Mouse (Mus musculus): ENCODE measurements at regions not wholly inside any gene's neighbourhood (a gene's known extent, or its start where the extent isn't known, plus 50 kb on each side); places are given as distances from the start of the nearest gene placed in this dataset.

- no peak for DNase-seq (ENCODE audit: low spot score)
Measured at GRCm38 (mm10) chr15:51256681-51257080, 2628.0 kb upstream of the Gm7489 start.

DNA sequence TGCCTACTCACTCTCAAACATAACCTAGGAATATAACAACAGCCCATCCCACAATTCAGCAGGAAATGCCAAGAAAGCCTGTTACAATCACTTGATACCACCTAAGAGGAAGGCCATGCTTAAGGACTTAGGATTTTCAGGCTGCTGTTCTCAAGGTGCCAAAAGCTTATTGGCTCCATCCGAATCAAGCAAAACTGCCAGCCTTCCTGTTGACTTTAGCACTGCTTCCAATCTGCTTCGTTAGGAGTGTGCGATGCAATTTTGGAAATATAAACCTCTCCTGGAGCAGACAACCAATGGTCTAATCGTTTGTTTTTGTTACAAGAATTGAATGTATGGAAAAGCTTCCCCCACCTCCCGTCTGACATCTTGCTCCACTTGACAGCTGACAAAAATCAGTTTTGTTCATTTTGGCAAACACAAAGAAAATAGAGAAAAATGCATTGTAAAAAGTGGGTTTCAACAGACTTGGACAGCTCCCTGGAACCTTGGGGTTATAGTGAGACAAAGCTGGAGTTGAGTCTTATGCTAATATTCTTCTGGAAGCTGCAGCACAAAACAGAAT, 2620.0 kb upstream of the Gm7489 start:
- peak; percentile 78 for DNase-seq (ENCODE audit: low spot score)

DNA sequence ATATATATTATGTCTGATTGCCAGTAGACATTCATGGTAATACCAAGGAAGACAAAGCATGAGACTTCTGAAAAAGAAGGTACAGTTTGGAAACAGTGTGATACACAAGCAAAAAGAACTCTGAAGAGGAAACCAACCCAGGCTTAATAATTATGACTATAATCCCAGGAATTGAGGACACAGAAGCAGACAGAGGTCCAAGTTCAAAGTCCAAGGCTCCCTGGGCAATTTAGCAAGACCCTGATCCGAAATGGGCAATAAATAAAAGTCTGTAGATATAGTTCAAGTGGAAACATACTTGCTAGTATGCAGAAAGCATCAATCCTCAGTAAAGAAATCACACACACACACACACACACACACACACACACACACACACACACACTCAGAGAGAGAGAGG, 2618.7 kb upstream of the Gm7489 start:
- DNase-seq (ENCODE audit: low spot score) = no peak

- DNase-seq (ENCODE audit: low spot score) = no peak
Measured at GRCm38 (mm10) chr15:51271632-51272312, 2612.9 kb upstream of the Gm7489 start.

DNA sequence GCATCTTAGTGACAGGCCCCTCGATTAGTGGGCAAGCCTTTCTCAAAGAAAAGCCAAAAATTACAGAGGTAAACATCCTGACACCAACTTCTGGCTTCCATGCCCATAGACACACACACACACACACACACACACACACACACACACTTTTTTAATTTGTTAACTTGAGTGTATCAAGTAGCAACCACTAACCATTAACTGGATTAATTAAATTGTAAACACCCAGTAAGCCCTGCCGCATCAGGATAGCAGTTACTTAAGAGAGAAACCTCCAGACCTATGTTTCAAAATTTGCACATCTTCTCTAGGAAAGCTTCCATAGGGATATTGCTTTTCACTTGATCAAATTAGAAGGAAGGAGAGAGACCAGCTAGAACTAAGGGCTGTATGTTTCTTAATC, 2599.4 kb upstream of the Gm7489 start:
- DNase-seq (ENCODE audit: low spot score) = no peak

- DNase-seq (ENCODE audit: low spot score) = no peak
Measured at GRCm38 (mm10) chr15:51286352-51286751, 2598.4 kb upstream of the Gm7489 start.

DNA sequence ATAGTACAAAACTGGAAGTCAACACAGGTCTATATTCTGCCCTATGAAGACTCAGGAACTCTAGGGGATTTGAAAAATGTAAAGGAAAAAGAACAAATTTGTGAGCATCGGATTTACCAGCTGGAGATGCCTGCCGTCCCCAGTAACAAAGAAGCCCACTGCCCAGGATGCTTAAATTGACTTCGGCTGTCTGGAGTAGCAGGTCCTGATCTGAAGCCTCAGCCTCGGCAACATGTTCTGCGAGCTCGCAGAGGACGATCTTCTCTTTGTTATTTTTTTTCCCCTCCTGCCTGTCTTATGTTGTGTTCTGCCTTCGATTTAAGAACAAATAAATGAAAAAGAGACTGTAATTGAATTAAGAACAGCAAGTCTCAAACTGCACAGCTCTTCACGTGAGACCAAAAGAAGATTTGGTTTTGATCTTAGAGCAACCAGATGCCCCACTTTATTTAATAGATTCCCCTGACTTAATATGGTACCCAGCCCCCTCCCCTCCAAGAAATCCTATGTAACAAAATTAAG, 2595.7 kb upstream of the Gm7489 start:
- DNase-seq (ENCODE audit: low spot score) = no peak

GRCm38 (mm10) chr15:51289916-51290315, 2594.8 kb upstream of the Gm7489 start:
- no peak for DNase-seq (ENCODE audit: low spot score)

- DNase-seq (ENCODE audit: low spot score) = no peak
Measured at GRCm38 (mm10) chr15:51291183-51291582, 2593.5 kb upstream of the Gm7489 start.

DNA sequence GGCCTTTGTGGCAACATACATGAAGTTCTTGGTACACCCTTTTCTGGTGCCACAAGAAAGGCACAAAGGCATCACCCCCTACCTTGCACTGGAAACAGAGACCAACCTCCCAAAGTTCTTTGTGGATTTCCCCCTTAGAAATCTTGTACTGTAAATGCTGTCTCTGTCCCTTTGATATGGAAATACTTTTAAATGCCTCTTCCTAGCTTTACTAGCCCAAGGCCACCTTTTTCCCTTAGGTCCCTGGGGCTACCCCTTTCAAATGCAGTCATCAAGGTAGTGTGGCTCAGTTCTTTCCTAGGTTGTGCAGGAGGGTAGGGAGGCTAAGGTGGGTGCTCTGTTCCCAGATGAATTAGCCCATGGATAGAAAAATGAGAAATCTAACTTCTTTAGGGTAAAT, 2587.9 kb upstream of the Gm7489 start:
- DNase-seq (ENCODE audit: low spot score) = no peak

GRCm38 (mm10) chr15:51318072-51318471, 2566.6 kb upstream of the Gm7489 start:
- DNase-seq (ENCODE audit: low spot score) = no peak

- DNase-seq (ENCODE audit: low spot score) = peak; percentile 69
Measured at GRCm38 (mm10) chr15:51318760-51319159, 2565.9 kb upstream of the Gm7489 start.

DNA sequence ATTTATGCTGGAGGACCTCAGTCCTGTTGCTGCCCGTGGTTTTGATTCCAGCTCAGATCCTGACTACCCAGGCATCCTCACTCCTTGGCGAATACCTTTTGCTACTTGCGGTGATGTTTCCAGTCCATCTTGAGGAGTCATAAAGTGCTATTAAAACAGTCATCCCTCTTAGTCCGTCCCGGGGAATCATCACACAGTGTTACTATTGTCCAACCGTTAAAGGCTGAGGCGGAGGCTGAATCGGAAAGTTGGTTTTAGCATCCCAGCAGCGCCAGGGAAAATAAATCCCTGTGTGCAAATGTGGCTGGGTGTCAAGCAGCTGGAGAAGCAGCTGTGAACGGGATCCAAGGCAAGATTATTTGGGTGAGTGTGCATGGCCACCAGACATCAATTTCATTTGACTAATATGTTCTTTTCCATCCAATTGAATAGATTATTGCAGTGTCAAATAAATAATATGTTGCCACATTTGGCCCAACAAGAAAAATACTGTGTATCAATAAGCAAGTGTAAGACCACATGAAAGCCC, 2564.3 kb upstream of the Gm7489 start:
- no peak for DNase-seq (ENCODE audit: low spot score)

DNA sequence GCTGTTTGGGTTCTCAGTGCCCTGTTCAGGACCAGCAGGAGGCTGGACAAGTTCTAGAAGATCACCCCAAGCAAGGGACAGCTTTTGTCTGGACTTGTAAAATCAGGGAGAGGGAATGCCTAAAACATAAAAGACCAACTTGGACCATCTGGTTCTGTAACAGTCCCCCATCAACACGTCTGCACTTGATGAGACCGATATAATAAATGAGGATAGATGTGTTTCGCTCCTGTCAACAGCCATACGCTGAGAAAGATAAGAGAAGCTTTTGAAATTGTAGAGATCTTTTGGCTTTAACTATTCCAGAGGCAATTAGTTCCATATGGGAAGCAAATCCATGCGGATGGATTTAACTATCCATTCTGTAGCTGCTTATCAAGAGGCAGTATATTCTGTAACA, 2561.4 kb upstream of the Gm7489 start:
- no peak for DNase-seq (ENCODE audit: low spot score)

GRCm38 (mm10) chr15:51324211-51324610, 2560.5 kb upstream of the Gm7489 start:
- no peak for DNase-seq (ENCODE audit: low spot score)

GRCm38 (mm10) chr15:51327702-51328101, 2557.0 kb upstream of the Gm7489 start:
- DNase-seq (ENCODE audit: low spot score) = no peak

DNA sequence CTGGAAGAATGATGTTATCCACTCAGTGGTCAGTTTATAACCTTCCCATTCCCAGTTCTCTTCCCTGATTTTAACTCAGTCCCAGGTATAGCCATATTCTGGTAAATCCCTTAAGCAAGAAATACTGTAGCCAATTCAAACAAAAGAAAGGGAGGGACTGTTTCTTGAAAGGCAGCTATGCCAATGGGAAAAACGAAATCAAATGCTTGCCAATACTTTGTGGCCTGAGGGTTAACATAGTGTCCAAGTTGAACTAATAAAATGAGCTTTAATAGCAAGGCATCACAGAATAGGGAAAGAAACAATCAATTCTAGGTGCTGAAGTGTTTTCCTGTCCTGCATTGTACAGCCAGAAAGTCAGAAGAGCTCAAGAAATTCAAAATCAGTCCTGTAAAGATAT, 2548.3 kb upstream of the Gm7489 start:
- peak; percentile 51 for DNase-seq (ENCODE audit: low spot score)

DNA sequence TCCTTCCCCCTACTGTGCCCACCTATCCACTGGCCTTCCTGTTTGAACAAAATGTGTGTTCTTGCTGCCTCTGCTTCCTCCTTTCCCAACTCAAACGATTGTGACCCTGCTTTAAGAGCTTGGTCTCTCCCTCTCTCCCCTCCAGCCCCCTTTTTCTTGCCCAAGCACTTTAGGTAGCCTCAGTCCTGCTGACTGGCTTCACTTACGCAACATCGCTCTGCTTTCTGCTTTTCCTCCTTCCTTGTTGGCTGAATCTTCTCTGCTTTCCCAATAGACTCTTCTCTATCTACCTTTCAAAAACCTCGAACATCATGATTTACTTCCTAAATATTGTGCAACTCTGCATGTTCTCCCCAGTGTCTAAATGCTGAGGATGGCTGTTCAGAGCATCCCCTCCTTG, 2538.4 kb upstream of the Gm7489 start:
- DNase-seq (ENCODE audit: low spot score) = peak; percentile 15

DNA sequence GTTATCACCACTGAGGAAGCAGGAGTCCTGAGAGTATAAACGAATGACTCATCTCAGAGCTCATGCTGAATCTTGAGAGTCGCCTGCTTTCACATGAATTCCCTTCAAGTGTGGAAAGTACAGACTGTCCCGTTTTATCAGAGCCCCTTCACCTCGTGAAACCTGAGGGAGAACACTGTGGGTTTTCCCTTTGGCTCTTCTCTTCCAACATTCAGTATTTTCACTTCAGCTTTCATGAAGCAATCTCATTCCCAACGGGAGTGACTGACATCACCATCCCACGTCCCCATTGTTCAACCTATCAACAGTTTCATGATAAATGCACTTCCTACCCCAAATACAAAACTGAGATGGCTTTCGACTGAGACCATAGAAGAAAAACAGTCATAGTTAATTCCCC, 2521.3 kb upstream of the Gm7489 start:
- peak; percentile 32 for DNase-seq (ENCODE audit: low spot score)

- no peak for DNase-seq (ENCODE audit: low spot score)
Measured at GRCm38 (mm10) chr15:51371162-51371561, 2513.5 kb upstream of the Gm7489 start.

DNA sequence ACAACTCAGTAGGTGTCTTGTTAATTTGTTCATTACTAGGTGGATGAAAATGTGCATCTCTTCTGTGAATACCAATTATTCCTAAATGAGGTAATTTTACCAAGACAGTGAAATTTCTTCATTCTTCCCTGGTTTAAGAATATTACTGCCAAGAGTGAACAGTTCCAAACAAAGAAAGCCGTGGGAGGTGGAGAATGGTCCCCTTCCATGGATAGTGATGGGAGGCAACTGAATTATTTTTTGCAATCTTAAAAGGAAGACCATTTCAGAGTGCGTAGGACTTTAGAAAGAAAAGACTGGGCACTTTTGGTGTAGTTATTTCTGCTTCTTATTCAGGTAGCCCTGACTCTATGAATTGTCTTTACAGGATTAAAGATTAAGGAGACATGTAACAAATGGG, 2494.3 kb upstream of the Gm7489 start:
- DNase-seq (ENCODE audit: low spot score) = no peak

DNA sequence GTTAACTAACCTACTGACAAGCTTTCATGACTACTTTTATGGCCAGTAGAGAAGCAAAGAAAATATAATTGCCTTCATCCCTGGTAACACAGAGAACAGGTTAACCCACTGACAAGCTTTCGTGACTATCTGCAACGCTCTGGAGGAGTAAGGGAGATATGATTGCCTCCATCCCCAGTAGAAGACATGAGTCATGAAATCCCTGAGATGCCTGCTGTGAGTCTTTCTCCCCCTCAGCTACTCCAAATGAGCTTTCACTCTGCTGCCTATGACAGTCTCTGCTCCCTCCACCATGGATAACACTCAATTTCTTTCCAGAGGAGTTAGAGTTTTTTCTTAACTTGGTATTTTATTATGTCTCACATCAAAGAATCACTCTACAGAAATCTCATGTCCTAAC, 2493.4 kb upstream of the Gm7489 start:
- no peak for DNase-seq (ENCODE audit: low spot score)

All from adipocyte (in vitro differentiated cells).